Mouse (Mus musculus) lung, adult 2 months (tissue): ENCODE results near the gene Odf4. TPM values are rescaled to one million over a fixed set of nuclear protein-coding genes. Genes with fewer than 3 reads are reported as not detected.

Experiments
- DNase-seq: peaks from one replicate; pipeline ENCODE4 v3.0.0; 2022
- H3K4me1 ChIP-seq: fragments of 200-500 bp; 2 replicates; pipeline ENCODE4 v1.6.1; 2011; ENCODE audit warnings: low read length; ENCODE audit not compliant: control insufficient read depth, insufficient read depth
- H3K4me3 ChIP-seq: fragments of 200-500 bp; replicated peaks from 2 replicates; pipeline ENCODE3; 2011; ENCODE audit warnings: low read depth, mild to moderate bottlenecking, control low read depth, low read length; ENCODE audit errors: extremely low read depth
- CTCF ChIP-seq: fragments of 200-500 bp; IDR thresholded peaks from 2 replicates; pipeline ENCODE4 v1.5.1; 2011; ENCODE audit warnings: mild to moderate bottlenecking, low read length, control low read depth; ENCODE audit not compliant: insufficient read depth
- POLR2A ChIP-seq: fragments of 200-500 bp; IDR thresholded peaks from 2 replicates; pipeline ENCODE4 v1.6.1; 2011; ENCODE audit warnings: low read depth, mild to moderate bottlenecking, control low read depth, low read length, borderline replicate concordance; ENCODE audit errors: extremely low read depth
- WGBS: fragments of 180-500 bp; shearing (Covaris S2); methylation state at CpG from one replicate; pipeline ENCODE4 v1.1.7; 2018; 5-methylcytosine and 5-hydroxymethylcytosine counted together
- polyA plus RNA-seq: library from polyadenylated mRNA; depleted of rRNA; stranded (reverse); fragments of >200 nt; gene quantifications from 2 replicates; pipeline ENCODE4 v1.2.3, GENCODE M21; 2012

The Odf4 gene
- polyA plus RNA-seq, 1 experiment = 0.25 TPM

GRCm38 (mm10) chr11:68929947-68930346 lies 3.1 kb upstream of the Odf4 start:
- TF ChIP-seq POLR2A = no peak
- no peak for TF ChIP-seq CTCF
- Histone ChIP-seq H3K4me1 (no peaks in the 10 kb centered on the region), H3K4me3 (no peak overlapping the region)
- WGBS = 33% methylated on average over 6 of the region's 6 CpGs
- DNase-seq = no peak

DNA sequence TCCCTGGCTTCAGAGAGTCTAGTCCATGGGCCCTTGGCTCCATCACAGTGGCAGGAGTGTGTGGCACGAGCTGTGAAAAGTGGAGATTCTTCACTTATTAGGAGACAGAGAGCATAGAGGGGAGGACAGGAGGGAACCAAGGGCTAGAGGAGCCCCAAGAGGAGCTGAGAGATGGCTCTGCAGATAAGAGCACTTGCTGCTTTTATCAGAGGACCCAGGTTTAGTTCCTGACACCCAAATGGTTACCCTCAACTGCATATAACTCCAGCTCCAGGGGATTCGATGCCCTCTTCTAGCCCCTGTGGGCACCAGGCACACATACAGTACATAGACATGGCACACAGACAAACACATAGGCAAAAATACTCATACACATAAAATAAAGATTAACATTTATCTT lies 2.1 kb downstream of the Odf4 start:
- TF ChIP-seq CTCF = no peak
- TF ChIP-seq POLR2A = no peak
- no peak overlapping the region for H3K4me3 ChIP-seq
- no peaks in the 10 kb centered on the region for H3K4me1 ChIP-seq
- DNase-seq = no peak
- WGBS = 92% methylated on average over 2 of the region's 2 CpGs

GRCm38 (mm10) chr11:68923191-68923590 lies 3.7 kb downstream of the Odf4 start:
- no peak overlapping the region for H3K4me3 ChIP-seq
- 87% methylated on average over 3 of the region's 3 CpGs for WGBS
- no peak for DNase-seq
- no peaks in the 10 kb centered on the region for H3K4me1 ChIP-seq
- TF ChIP-seq POLR2A = no peak

DNA sequence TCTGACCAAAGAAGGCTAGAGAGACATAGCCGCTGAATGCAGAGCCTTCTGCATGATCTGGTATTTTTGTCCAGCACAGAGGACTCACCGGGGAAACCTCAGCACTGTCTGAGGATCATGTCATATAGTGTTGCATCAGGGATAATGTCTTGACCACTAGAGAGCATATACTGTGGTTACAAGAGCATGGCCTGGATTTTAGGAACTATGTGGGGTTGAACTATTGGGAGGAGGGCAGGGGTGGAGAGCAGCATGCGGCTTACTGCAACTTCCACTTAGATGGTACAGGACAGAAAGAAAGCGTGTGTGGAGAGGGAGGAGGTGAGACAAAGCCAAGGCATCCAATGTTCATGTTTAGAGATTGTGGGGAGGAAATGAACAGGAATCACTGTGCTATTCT lies 12.3 kb downstream of the Odf4 start:
- 87% methylated on average over 4 of the region's 4 CpGs for WGBS
- no peak for DNase-seq
- H3K4me1 ChIP-seq = peaks cover 8% of the 10 kb centered on the region
- H3K4me3 ChIP-seq = no peak overlapping the region
- TF ChIP-seq CTCF (no peak), POLR2A (no peak)

GRCm38 (mm10) chr11:68911531-68912177 lies 15.2 kb downstream of the Odf4 start:
- TF ChIP-seq CTCF = no peak
- TF ChIP-seq POLR2A = no peak
- DNase-seq = no peak
- 22% methylated on average over 14 of the region's 14 CpGs for WGBS
- H3K4me3 ChIP-seq = no peak overlapping the region
- H3K4me1 ChIP-seq = peaks cover 8% of the 10 kb centered on the region

- DNase-seq = no peak
- Histone ChIP-seq H3K4me3 (no peak overlapping the region), H3K4me1 (peaks cover 8% of the 10 kb centered on the region)
- WGBS = 48% methylated on average over 7 of the region's 7 CpGs
- TF ChIP-seq POLR2A = no peak
- no peak for TF ChIP-seq CTCF
These were observed 17.9 kb downstream of the Odf4 start for GRCm38 (mm10) chr11:68908846-68909503.

DNA sequence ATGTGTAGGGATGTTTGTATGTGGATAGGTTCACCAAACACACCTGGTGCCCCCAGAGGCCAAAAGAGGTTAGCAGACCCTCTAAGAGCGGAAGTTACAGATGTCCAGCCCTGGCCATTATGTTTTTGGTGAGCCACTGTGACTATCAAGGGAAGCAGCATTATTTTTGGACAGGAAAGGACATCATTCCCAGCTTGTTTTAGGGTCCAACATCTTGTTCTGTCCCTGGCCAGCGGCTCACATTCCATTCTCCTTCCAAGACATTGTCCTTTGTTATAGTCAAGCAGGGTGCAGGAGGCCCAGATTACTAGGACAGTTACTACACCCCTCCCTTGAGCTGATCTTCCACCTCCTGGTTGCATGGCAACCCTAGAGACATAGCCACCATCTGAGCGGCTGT lies 19.6 kb downstream of the Odf4 start:
- no peak for TF ChIP-seq CTCF
- no peak for TF ChIP-seq POLR2A
- 62% methylated on average over 3 of the region's 3 CpGs for WGBS
- DNase-seq = no peak
- Histone ChIP-seq H3K4me1 (peaks cover 8% of the 10 kb centered on the region), H3K4me3 (no peak overlapping the region)

- no peak for DNase-seq
- WGBS = 31% methylated on average over 4 of the region's 4 CpGs
These were observed 20.5 kb downstream of the Odf4 start for GRCm38 (mm10) chr11:68906461-68906790.

GRCm38 (mm10) chr11:68905665-68906460 lies 21.0 kb downstream of the Odf4 start:
- H3K4me3 ChIP-seq = no peak overlapping the region
- no peaks in the 10 kb centered on the region; the same call in 1 of the 2 replicates for H3K4me1 ChIP-seq
- no peak for DNase-seq
- TF ChIP-seq POLR2A = no peak
- no peak for TF ChIP-seq CTCF
- WGBS = 88% methylated on average over 9 of the region's 9 CpGs

More at GRCm38 (mm10) chr11:68906461-68906790, 20.5 kb downstream of the Odf4 start:
- no peak overlapping the region for H3K4me3 ChIP-seq
- peaks cover 3% of the 10 kb centered on the region; the same call in 1 of the 2 replicates for H3K4me1 ChIP-seq
- TF ChIP-seq POLR2A = no peak
- no peak for TF ChIP-seq CTCF
